Mouse (Mus musculus) hindbrain, embryonic 10.5 days (tissue): ENCODE measurements around the gene Scfd2. TPM values are rescaled to one million over a fixed set of nuclear protein-coding genes. Genes with fewer than 3 reads are reported as not detected.

Experiments used
- DNase-seq: peaks from one replicate; pipeline ENCODE4 v3.0.0-alpha.2; 2017; ENCODE audit warnings: low spot score
- H3K27ac ChIP-seq: fragments of 300-500 bp; sonication (generic); 2 replicates; pipeline ENCODE4 v1.5.1; 2016; ENCODE audit warnings: mild to moderate bottlenecking, moderate library complexity
- H3K27me3 ChIP-seq: fragments of 300-500 bp; sonication (generic); 2 replicates; pipeline ENCODE4 v1.6.1; 2016; ENCODE audit warnings: mild to moderate bottlenecking; ENCODE audit not compliant: poor library complexity, insufficient read depth, severe bottlenecking
- H3K36me3 ChIP-seq: fragments of 300-500 bp; sonication (generic); 2 replicates; pipeline ENCODE4 v1.6.1; 2016; ENCODE audit warnings: mild to moderate bottlenecking, moderate library complexity
- H3K4me1 ChIP-seq: fragments of 300-500 bp; sonication (generic); replicated peaks from 2 replicates; pipeline ENCODE4 v1.6.1; 2016; ENCODE audit warnings: mild to moderate bottlenecking
- H3K4me3 ChIP-seq: fragments of 300-500 bp; sonication (generic); 2 replicates; pipeline ENCODE4 v1.5.1; 2016; ENCODE audit warnings: mild to moderate bottlenecking, moderate library complexity
- H3K9me3 ChIP-seq: fragments of 300-500 bp; sonication (generic); 2 replicates; pipeline ENCODE4 v1.6.1; 2016; ENCODE audit warnings: mild to moderate bottlenecking, moderate library complexity
- WGBS: fragments of 180-500 bp; shearing (Covaris S2); methylation state at CpG from one replicate; pipeline ENCODE4 v1.1.7; 2016; 5-methylcytosine and 5-hydroxymethylcytosine counted together
- polyA plus RNA-seq: library from polyadenylated mRNA; unstranded; fragments of >200 nt; fragmentation: Nextera tagmentation; extraction: Ambion mirVana; gene quantifications from 2 replicates; pipeline ENCODE4 v1.2.1, GENCODE M21; 2016

Gene Scfd2
- polyA plus RNA-seq, 1 experiment from 2014 or later, result 19.7 TPM

GRCm38 (mm10) chr5:74252672-74253286 is 278.8 kb downstream of the Scfd2 start:
- no peak for DNase-seq
- no peaks in the 10 kb centered on the region for H3K36me3 ChIP-seq
- no peaks in the 10 kb centered on the region for H3K27me3 ChIP-seq
- WGBS, result 88% methylated on average over 6 of the region's 6 CpGs
- H3K4me3 ChIP-seq, result no peak overlapping the region
- peaks cover 41% of the 10 kb centered on the region for H3K4me1 ChIP-seq
- peak overlapping the region; percentile 70 for H3K27ac ChIP-seq
- H3K9me3 ChIP-seq, result no peaks in the 10 kb centered on the region

- H3K4me1 ChIP-seq, result peaks cover 54% of the 10 kb centered on the region
- no peak overlapping the region for H3K4me3 ChIP-seq
- no peaks in the 10 kb centered on the region for H3K9me3 ChIP-seq
- H3K36me3 ChIP-seq, result no peaks in the 10 kb centered on the region
- 76% methylated on average over 2 of the region's 2 CpGs for WGBS
- no peaks in the 10 kb centered on the region for H3K27me3 ChIP-seq
- no peak for DNase-seq
- H3K27ac ChIP-seq, result peak overlapping the region; percentile 30; the same call in 1 of the 2 replicates
These were observed 280.6 kb downstream of the Scfd2 start for GRCm38 (mm10) chr5:74250947-74251346.

DNA sequence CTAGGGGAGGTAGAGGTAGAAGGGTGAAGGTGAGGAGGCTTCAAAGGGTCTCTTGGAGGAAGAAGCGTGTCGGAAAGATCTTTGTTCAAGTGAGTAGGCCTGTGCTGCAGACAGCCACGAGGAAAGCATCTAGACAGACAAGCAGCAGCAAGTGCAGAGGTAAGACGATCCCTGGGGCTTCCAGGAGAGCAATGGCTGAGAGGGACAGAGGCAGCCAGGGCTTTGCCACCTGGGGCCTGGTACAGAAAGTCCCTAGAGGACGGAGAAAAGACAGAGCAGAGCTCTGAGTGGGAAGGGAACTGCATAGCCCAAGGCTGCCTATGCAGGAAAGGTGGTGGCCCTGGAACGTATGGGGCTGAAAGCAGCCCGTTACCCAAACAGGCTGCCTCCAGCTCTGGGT is 281.3 kb downstream of the Scfd2 start:
- WGBS, result 58% methylated on average over 7 of the region's 7 CpGs
- H3K9me3 ChIP-seq, result no peaks in the 10 kb centered on the region
- no peaks in the 10 kb centered on the region for H3K36me3 ChIP-seq
- H3K27me3 ChIP-seq, result no peaks in the 10 kb centered on the region
- no peak overlapping the region for H3K4me3 ChIP-seq
- no peak for DNase-seq
- peaks cover 54% of the 10 kb centered on the region for H3K4me1 ChIP-seq
- peak overlapping the region; percentile 36; the same call in 1 of the 2 replicates for H3K27ac ChIP-seq

- no peaks in the 10 kb centered on the region for H3K27me3 ChIP-seq
- 60% methylated on average over 3 of the region's 3 CpGs for WGBS
- H3K9me3 ChIP-seq, result no peaks in the 10 kb centered on the region
- H3K4me1 ChIP-seq, result peaks cover 54% of the 10 kb centered on the region
- no peak for DNase-seq
- H3K36me3 ChIP-seq, result no peaks in the 10 kb centered on the region
- H3K4me3 ChIP-seq, result no peak overlapping the region
- H3K27ac ChIP-seq, result peak overlapping the region; percentile 36; the same call in 1 of the 2 replicates
These were observed 281.8 kb downstream of the Scfd2 start for GRCm38 (mm10) chr5:74249794-74250193.

GRCm38 (mm10) chr5:74246971-74247370 is 284.6 kb downstream of the Scfd2 start:
- H3K9me3 ChIP-seq, result no peaks in the 10 kb centered on the region
- 83% methylated on average over 3 of the region's 3 CpGs for WGBS
- DNase-seq, result no peak
- 0 out of 2 replicates have a peak overlapping the region, but pooled peaks have one; percentile 29 for H3K27ac ChIP-seq
- H3K4me3 ChIP-seq, result no peak overlapping the region
- no peaks in the 10 kb centered on the region for H3K36me3 ChIP-seq
- H3K4me1 ChIP-seq, result peaks cover 43% of the 10 kb centered on the region
- no peaks in the 10 kb centered on the region for H3K27me3 ChIP-seq

GRCm38 (mm10) chr5:74246453-74246852 is 285.1 kb downstream of the Scfd2 start:
- H3K4me1 ChIP-seq, result peaks cover 48% of the 10 kb centered on the region
- H3K27me3 ChIP-seq, result no peaks in the 10 kb centered on the region
- H3K36me3 ChIP-seq, result no peaks in the 10 kb centered on the region
- no peaks in the 10 kb centered on the region for H3K9me3 ChIP-seq
- no peak overlapping the region for H3K4me3 ChIP-seq
- no peak for DNase-seq
- H3K27ac ChIP-seq, result peak overlapping the region; percentile 29; the same call in 1 of the 2 replicates
- 67% methylated on average over 4 of the region's 4 CpGs for WGBS

DNA sequence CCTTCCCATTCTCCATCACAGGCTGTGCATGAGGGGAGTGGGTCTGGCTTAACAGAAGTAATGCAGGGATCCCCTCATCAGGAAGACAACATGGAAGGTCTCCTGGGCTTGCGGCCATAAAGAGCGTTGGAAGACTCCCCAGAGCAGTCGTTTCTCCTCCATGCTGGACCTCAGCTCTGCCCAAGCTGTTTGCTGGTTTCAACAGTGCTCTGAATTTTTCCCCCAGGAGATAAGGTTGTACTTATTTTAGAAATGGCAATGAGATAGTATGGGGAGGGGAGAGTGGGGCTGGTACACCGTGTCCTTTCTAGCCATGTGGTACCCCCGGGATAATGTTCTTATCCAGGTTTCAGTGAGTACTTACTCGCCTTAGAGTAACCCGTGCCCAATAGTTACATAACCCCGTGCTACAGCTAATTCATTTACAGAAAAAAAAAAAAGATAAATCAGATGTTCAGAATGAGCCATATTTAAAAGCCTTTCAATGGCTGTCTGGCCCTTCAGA is 285.9 kb downstream of the Scfd2 start:
- Histone ChIP-seq H3K27ac (no peak overlapping the region), H3K36me3 (no peaks in the 10 kb centered on the region)
- WGBS, result 93% methylated on average over 8 of the region's 8 CpGs

DNA sequence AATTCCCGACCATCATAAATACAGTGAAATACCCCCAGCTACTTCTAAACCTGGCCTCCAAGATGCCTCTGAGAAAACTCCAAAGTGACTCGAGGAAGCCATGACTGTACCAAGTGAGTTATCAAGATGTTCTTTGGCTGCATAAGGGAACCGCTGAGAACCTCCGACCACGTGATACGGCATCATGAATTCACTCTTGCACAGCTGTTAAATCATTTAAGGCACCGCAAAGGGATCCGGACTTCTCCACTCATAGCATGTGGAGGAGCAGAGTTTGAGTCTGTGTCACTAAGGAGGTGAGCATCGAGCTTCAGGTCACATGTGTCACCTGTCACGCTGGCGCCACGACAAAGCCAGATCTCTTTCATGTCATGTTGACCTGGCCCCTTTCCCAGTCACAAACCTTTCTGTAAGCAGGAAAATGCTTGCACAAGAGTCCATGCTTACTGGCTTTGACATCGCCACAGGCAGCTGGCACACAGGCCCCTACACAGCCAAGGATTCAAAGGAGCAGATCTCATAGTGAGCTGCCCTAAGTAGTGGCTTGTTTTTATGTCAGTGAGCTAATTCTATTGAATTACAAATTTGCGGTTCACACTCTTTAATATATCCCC is 287.0 kb downstream of the Scfd2 start:
- Histone ChIP-seq H3K4me3 (no peak overlapping the region), H3K27ac (no peak overlapping the region), H3K4me1 (peaks cover 48% of the 10 kb centered on the region), H3K9me3 (no peaks in the 10 kb centered on the region), H3K27me3 (no peaks in the 10 kb centered on the region), H3K36me3 (no peaks in the 10 kb centered on the region)
- 92% methylated on average over 14 of the region's 14 CpGs for WGBS
- DNase-seq, result no peak

More for the DNA sequence above, 285.9 kb downstream of the Scfd2 start:
- Histone ChIP-seq H3K27me3 (no peaks in the 10 kb centered on the region), H3K9me3 (no peaks in the 10 kb centered on the region), H3K4me3 (no peak overlapping the region), H3K4me1 (peaks cover 48% of the 10 kb centered on the region)
- no peak for DNase-seq

- Histone ChIP-seq H3K4me1 (peaks cover 48% of the 10 kb centered on the region), H3K27ac (peak overlapping the region; percentile 56; the same call in 1 of the 2 replicates), H3K9me3 (no peaks in the 10 kb centered on the region), H3K4me3 (no peak overlapping the region), H3K36me3 (no peaks in the 10 kb centered on the region), H3K27me3 (no peaks in the 10 kb centered on the region)
- 74% methylated on average over 3 of the region's 3 CpGs for WGBS
- no peak for DNase-seq
These were observed 288.9 kb downstream of the Scfd2 start for GRCm38 (mm10) chr5:74242654-74243053.

- peaks cover 36% of the 10 kb centered on the region for H3K4me1 ChIP-seq
- no peaks in the 10 kb centered on the region for H3K27me3 ChIP-seq
- no peaks in the 10 kb centered on the region for H3K9me3 ChIP-seq
- WGBS, result 49% methylated on average over 13 of the region's 13 CpGs
- H3K36me3 ChIP-seq, result no peaks in the 10 kb centered on the region
- H3K4me3 ChIP-seq, result no peak overlapping the region
- DNase-seq, result no peak
- peak overlapping the region; percentile 50; the same call in 1 of the 2 replicates for H3K27ac ChIP-seq
These were observed 290.5 kb downstream of the Scfd2 start for GRCm38 (mm10) chr5:74240926-74241680.

GRCm38 (mm10) chr5:74240298-74240697 is 291.3 kb downstream of the Scfd2 start:
- Histone ChIP-seq H3K36me3 (no peaks in the 10 kb centered on the region), H3K27ac (peak overlapping the region; percentile 50; the same call in 1 of the 2 replicates), H3K27me3 (no peaks in the 10 kb centered on the region), H3K9me3 (no peaks in the 10 kb centered on the region), H3K4me3 (no peak overlapping the region), H3K4me1 (peaks cover 34% of the 10 kb centered on the region)
- 73% methylated on average over 8 of the region's 8 CpGs for WGBS
- DNase-seq, result no peak

DNA sequence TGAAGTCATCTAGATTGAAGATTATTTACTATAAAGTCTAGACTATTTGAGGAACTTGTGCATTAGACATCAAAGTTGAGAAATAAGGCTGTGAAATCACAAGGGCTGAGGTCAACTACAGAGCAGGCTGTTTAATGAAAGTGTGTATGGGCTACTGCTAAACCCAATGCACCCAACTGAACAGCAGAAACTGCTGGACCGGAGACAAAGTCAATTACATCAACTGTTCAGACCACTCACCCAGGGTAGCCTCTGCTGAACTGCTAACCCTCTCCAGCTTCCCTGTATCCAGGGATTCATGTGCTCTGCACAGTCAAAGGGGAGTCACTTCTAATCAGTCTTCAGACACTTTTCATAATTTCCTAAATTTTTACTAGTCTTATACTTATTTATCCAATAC is 292.2 kb downstream of the Scfd2 start:
- 87% methylated on average over 1 of the region's 1 CpGs for WGBS
- Histone ChIP-seq H3K4me3 (no peak overlapping the region), H3K9me3 (no peaks in the 10 kb centered on the region), H3K4me1 (peaks cover 34% of the 10 kb centered on the region), H3K36me3 (no peaks in the 10 kb centered on the region), H3K27ac (no peak overlapping the region), H3K27me3 (no peaks in the 10 kb centered on the region)
- DNase-seq, result no peak

DNA sequence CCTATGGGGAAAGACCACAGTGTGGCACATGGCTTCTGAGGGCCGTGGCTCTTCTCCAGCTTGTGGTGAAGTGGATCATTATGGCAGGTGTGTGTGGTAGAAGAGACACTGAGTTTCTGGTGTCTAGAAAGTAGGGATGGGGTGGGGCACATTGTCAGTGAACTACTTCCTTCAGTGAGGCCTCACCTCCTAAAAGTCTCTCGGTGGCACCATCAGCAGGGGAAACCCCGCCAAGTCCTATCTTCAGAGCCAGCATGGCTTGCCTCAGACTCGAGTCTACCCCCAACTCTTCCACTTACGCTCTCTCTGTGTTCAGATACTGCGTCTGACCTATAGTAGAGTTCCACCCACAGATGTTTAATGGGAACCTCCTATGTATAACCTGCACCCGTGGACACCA is 297.8 kb downstream of the Scfd2 start:
- DNase-seq, result no peak
- 88% methylated on average over 7 of the region's 7 CpGs for WGBS
- Histone ChIP-seq H3K36me3 (no peaks in the 10 kb centered on the region), H3K27ac (no peak overlapping the region), H3K4me1 (peaks cover 31% of the 10 kb centered on the region), H3K27me3 (no peaks in the 10 kb centered on the region), H3K9me3 (no peaks in the 10 kb centered on the region), H3K4me3 (no peak overlapping the region)
